Mouse (Mus musculus): ENCODE measurements around the gene Rasa2. TPM values are rescaled to one million over a fixed set of nuclear protein-coding genes. Genes with fewer than 3 reads are reported as not detected.

Rasa2 gene
- total RNA-seq, 2 experiments from 2014 or later: 33.2 to 33.8 TPM

Other genes starting within 250 kb of the Rasa2 start
- 10 to 100 TPM; 62.0 to 66.0 TPM for gene Rnf7, start 152.9 kb downstream of the Rasa2 start, total RNA-seq (2021)
- under 1 TPM; 0.28 to 0.47 TPM for gene Gm28729, start 106.4 kb downstream of the Rasa2 start, total RNA-seq (2021)
- 10 to 100 TPM; 65.0 to 65.8 TPM for gene Zbtb38, start 121.2 kb upstream of the Rasa2 start, total RNA-seq (2021)

Data from layer of hippocampus, adult 18-20 months (tissue).